In the genomic region with DNA sequence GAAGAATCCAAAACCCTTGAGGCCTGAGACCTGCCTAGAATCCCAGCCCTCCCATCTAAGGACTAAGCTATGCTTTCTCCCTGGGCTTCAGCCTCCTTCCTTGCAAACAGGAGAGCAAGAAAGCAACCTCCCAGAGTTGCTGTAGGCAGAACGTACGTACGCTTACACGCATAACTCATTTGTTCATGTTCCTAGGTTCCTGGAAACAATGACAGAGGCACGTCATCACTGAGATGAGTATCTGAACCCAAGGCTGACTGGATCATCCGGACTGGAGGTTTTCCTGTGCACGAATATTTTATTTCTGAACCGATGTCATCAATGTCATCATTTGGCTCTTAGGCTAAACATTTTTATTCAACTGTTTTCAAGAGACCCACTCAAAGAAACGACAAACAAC, we compare ENCODE assay signal across 15 mouse cellular contexts. TPM values are rescaled to one million over a fixed set of nuclear protein-coding genes. Genes with fewer than 3 reads are reported as not detected.
DNase-seq lines count a peak whose midpoint lies in the region; ATAC-seq and TF ChIP-seq lines count a peak whose summit lies in the region.
"Had no signal": no experiment of that assay in that cellular context is flagged by ENCODE, and none has a peak within 500 bp of the region (broad histone marks: within the 10 kb centered on the region; RNA-seq: fewer than 3 reads in every experiment).

No protein-coding gene starts in this region.

- no peak overlapping the region for H3ac ChIP-seq in myocyte (ENCODE audit: control insufficient read depth, insufficient read length)

- WGBS in forebrain, embryonic 12.5 days: 75% methylated on average over 9 of the region's 9 CpGs
- WGBS in forebrain, embryonic 10.5 days: 90% methylated on average over 9 of the region's 9 CpGs
- 85% methylated on average over 9 of the region's 9 CpGs for WGBS in kidney, postnatal 0 days
- WGBS in lung, adult 2 months: 82% methylated on average over 9 of the region's 9 CpGs

- H3K36me3 ChIP-seq in forebrain, embryonic 12.5 days (replicated peaks): no peaks in the 10 kb centered on the region
- peaks cover 11% of the 10 kb centered on the region for H3K36me3 ChIP-seq in forebrain, embryonic 10.5 days (replicated peaks)
- no peaks in the 10 kb centered on the region for H3K36me3 ChIP-seq in kidney, postnatal 0 days (ENCODE audit: insufficient read depth, low read length)
- peaks cover 5% of the 10 kb centered on the region for H3K36me3 ChIP-seq in myocyte (ENCODE audit: control insufficient read depth, insufficient read depth)
- H3K36me3 ChIP-seq: embryonic facial prominence, embryonic 15.5 days; limb, embryonic 12.5 days had no signal

- H3K4me3 ChIP-seq in forebrain, embryonic 12.5 days (replicated peaks): no peak overlapping the region
- H3K4me3 ChIP-seq in forebrain, embryonic 10.5 days: no peak overlapping the region
- no peak overlapping the region for H3K4me3 ChIP-seq in kidney, postnatal 0 days (replicated peaks; ENCODE audit: low read depth, low read length)
- H3K4me3 ChIP-seq in bone marrow macrophage, adult 2 months (ENCODE audit: insufficient read depth, low read length): peak overlapping the region; percentile 27
- peak overlapping the region; percentile 62 for H3K4me3 ChIP-seq in myocyte
- H3K4me3 ChIP-seq in lung, adult 2 months (replicated peaks; ENCODE audit: extremely low read depth, low read depth, low read length): no peak overlapping the region
- H3K4me3 ChIP-seq: embryonic facial prominence, embryonic 15.5 days; limb, embryonic 12.5 days had no signal

- H3K4me2 ChIP-seq in forebrain, embryonic 12.5 days: no peak overlapping the region
- 0 out of 2 replicates have a peak overlapping the region, but pooled peaks have one; percentile 9 for H3K4me2 ChIP-seq in kidney, postnatal 0 days (ENCODE audit: low read length)
- H3K4me2 ChIP-seq in myocyte (ENCODE audit: low read depth): peak overlapping the region; percentile 89
- H3K4me2 ChIP-seq: embryonic facial prominence, embryonic 15.5 days; limb, embryonic 12.5 days had no signal

- H3K9me3 ChIP-seq in forebrain, embryonic 12.5 days: no peaks in the 10 kb centered on the region
- H3K9me3 ChIP-seq in forebrain, embryonic 10.5 days: no peaks in the 10 kb centered on the region
- H3K9me3 ChIP-seq in kidney, postnatal 0 days (replicated peaks; ENCODE audit: low read length): no peaks in the 10 kb centered on the region
- H3K9me3 ChIP-seq: embryonic facial prominence, embryonic 15.5 days; limb, embryonic 12.5 days had no signal

- 0 out of 2 replicates have a peak overlapping the region, but pooled peaks have one; percentile 8 for H3K27ac ChIP-seq in forebrain, embryonic 12.5 days
- H3K27ac ChIP-seq in forebrain, embryonic 10.5 days: no peak overlapping the region
- H3K27ac ChIP-seq in kidney, postnatal 0 days: no peak overlapping the region
- H3K27ac ChIP-seq in bone marrow macrophage, adult 2 months (ENCODE audit: insufficient read depth, low read depth, low read length): peak overlapping the region; percentile 10; the same call in 1 of the 2 replicates
- H3K27ac ChIP-seq: embryonic facial prominence, embryonic 15.5 days; limb, embryonic 12.5 days had no signal

- TF ChIP-seq POLR2A in bone marrow macrophage, adult 2 months (IDR thresholded peaks at IDR 0.05; ENCODE audit: borderline replicate concordance, low read depth, low read length): no peak
- TF ChIP-seq POLR2A in myocyte (IDR thresholded peaks at IDR 0.05; ENCODE audit: insufficient read length, low read depth): no peak
- TF ChIP-seq POLR2A in lung, adult 2 months (IDR thresholded peaks at IDR 0.05; ENCODE audit: borderline replicate concordance, extremely low read depth, low read depth, low read length): no peak

- H3K4me1 ChIP-seq in forebrain, embryonic 12.5 days: peaks cover 51% of the 10 kb centered on the region
- H3K4me1 ChIP-seq in forebrain, embryonic 10.5 days: peaks cover 58% of the 10 kb centered on the region
- peaks cover 9% of the 10 kb centered on the region for H3K4me1 ChIP-seq in kidney, postnatal 0 days (replicated peaks; ENCODE audit: insufficient read depth, low read length)
- peaks cover 27% of the 10 kb centered on the region for H3K4me1 ChIP-seq in bone marrow macrophage, adult 2 months (ENCODE audit: control insufficient read depth, insufficient read depth, low read length)
- peaks cover 6% of the 10 kb centered on the region; the same call in 1 of the 2 replicates for H3K4me1 ChIP-seq in lung, adult 2 months (ENCODE audit: control insufficient read depth, insufficient read depth, low read length)

- peaks cover 15% of the 10 kb centered on the region for H3K27me3 ChIP-seq in forebrain, embryonic 12.5 days
- H3K27me3 ChIP-seq in forebrain, embryonic 10.5 days (ENCODE audit: poor library complexity, severe bottlenecking): peaks cover 45% of the 10 kb centered on the region
- no peaks in the 10 kb centered on the region for H3K27me3 ChIP-seq in kidney, postnatal 0 days (ENCODE audit: insufficient read depth, low read length)
- H3K27me3 ChIP-seq in myocyte (ENCODE audit: control insufficient read depth, insufficient read depth, insufficient read length): no peaks in the 10 kb centered on the region
- H3K27me3 ChIP-seq: embryonic facial prominence, embryonic 15.5 days; limb, embryonic 12.5 days had no signal

- no peak for ATAC-seq in forebrain, embryonic 12.5 days (ENCODE audit: low FRiP score)
- ATAC-seq in kidney, postnatal 0 days (replicated peaks; ENCODE audit: low FRiP score, low read depth): no peak
- ATAC-seq: activated CD4-positive, CD25-positive, alpha-beta regulatory T cell, adult 4 months had no signal

- H3K79me2 ChIP-seq in myocyte (ENCODE audit: control insufficient read depth, insufficient read depth): peaks cover 69% of the 10 kb centered on the region

- H3K9ac ChIP-seq in forebrain, embryonic 12.5 days: no peak overlapping the region
- H3K9ac ChIP-seq in kidney, postnatal 0 days (ENCODE audit: low read depth, low read length): no peak overlapping the region
- H3K9ac ChIP-seq: embryonic facial prominence, embryonic 15.5 days; limb, embryonic 12.5 days had no signal

- TF ChIP-seq CTCF in kidney, postnatal 0 days (IDR thresholded peaks at IDR 0.05; ENCODE audit: low read depth): no peak
- TF ChIP-seq CTCF in bone marrow macrophage, adult 2 months (IDR thresholded peaks at IDR 0.05; ENCODE audit: low read depth, low read length): no peak
- TF ChIP-seq CTCF in lung, adult 2 months (IDR thresholded peaks at IDR 0.05; ENCODE audit: insufficient read depth, low read length): no peak

- DNase-seq in forebrain, embryonic 10.5 days (ENCODE audit: extremely low spot score, low spot score): no peak
- DNase-seq in kidney, postnatal 0 days (ENCODE audit: low spot score): no peak
- no peak for DNase-seq in kidney, postnatal 4 days
- no peak for DNase-seq in lung, adult 2 months
- DNase-seq in thymus, postnatal 14 days: no peak
- DNase-seq: cerebellum, adult 9-10 months; gastrocnemius, postnatal 14 days; kidney, postnatal 25 days; retina, postnatal 1 day had no signal

TF ChIP-seq in myocyte, 11 proteins besides CTCF, POLR2A, EP300 and RAD21:
- TF ChIP-seq MYOG (IDR thresholded peaks at IDR 0.05; ENCODE audit: control insufficient read depth in 1 of 3, insufficient read depth in 1 of 3, insufficient read length in 2 of 3, low read depth in 2 of 3) (no peak), USF1 (IDR thresholded peaks at IDR 0.05; ENCODE audit: low read depth) (no peak), MAX (IDR thresholded peaks at IDR 0.05; ENCODE audit: low read depth) (no peak), SRF (IDR thresholded peaks at IDR 0.05; ENCODE audit: control insufficient read depth, insufficient read length, low read depth) (no peak), CEBPB (IDR thresholded peaks at IDR 0.05; ENCODE audit: insufficient read depth, poor library complexity, severe bottlenecking) (no peak)

RNA-seq across cellular contexts. Expression of a gene that starts 2.4 kb away (rescaled TPM):
- 57.6 and 58.8 TPM in 2 replicates for polyA plus RNA-seq in forebrain, embryonic 12.5 days (2016; fragmentation: Nextera tagmentation; extraction: Ambion mirVana)
- 57.5 and 63.9 TPM in 2 replicates for polyA plus RNA-seq in forebrain, embryonic 10.5 days (2016; fragmentation: Nextera tagmentation; extraction: Ambion mirVana)
- 86.6 and 93.6 TPM in 2 replicates for polyA plus RNA-seq in kidney, postnatal 0 days (2015; fragmentation: Nextera tagmentation; extraction: Ambion mirVana)
- 49.3 and 53.5 TPM in 2 replicates for polyA plus RNA-seq in bone marrow macrophage, adult 2 months (2012; ENCODE audit: insufficient read depth, insufficient read length, missing spikeins)
- polyA plus RNA-seq in myocyte (2012; fragmentation: generic; extraction: Trizol): 196 TPM
- polyA plus RNA-seq in lung, adult 2 months (2012; rRNA removed): 14.1 and 21.7 TPM in 2 replicates

Comparison
In these comparisons a context has a peak if more than half of its experiments do, and no peak if none do; other contexts are left out.
1. H3K27ac ChIP-seq: peak in forebrain, embryonic 12.5 days (single experiment) and bone marrow macrophage, adult 2 months (single experiment); none in forebrain, embryonic 10.5 days (single experiment) and kidney, postnatal 0 days (single experiment).
2. H3K4me3 ChIP-seq: peak in bone marrow macrophage, adult 2 months (single experiment) and myocyte (single experiment); none in forebrain, embryonic 12.5 days (single experiment), forebrain, embryonic 10.5 days (single experiment), kidney, postnatal 0 days (single experiment) and lung, adult 2 months (single experiment).